Mouse (Mus musculus) MEL (cell line): Measurements from ENCODE around the gene Nfatc3. TPM values are rescaled to one million over a fixed set of nuclear protein-coding genes. Genes with fewer than 3 reads are reported as not detected.

ENCODE experiments used
- DNase-seq: peaks from one replicate; pipeline ENCODE4 v3.0.0; 2011; ENCODE audit warnings: low read depth, low spot score
- H3K27ac ChIP-seq: 2 replicates; pipeline ENCODE4 v1.5.1; 2012; ENCODE audit warnings: low read depth, mild to moderate bottlenecking, control low read depth, low read length, moderate library complexity; ENCODE audit not compliant: control insufficient read depth
- H3K27me3 ChIP-seq, 2 experiments: fragments of 150-350 bp in 1 of 2; sonication (generic) in 1 of 2; 2 replicates each; pipeline ENCODE4 v1.6.1; 2012; ENCODE audit warnings: low read length in 2 of 2, mild to moderate bottlenecking in 2 of 2, improper control_type of control experiment in 1 of 2, moderate library complexity in 1 of 2; ENCODE audit not compliant: insufficient read depth in 2 of 2, control insufficient read depth in 1 of 2
- H3K36me3 ChIP-seq, 2 experiments: 2 replicates each; pipeline ENCODE4 v1.6.1; 2012 to 2014; ENCODE audit warnings: low read length in 2 of 2, improper control_type of control experiment in 1 of 2, inconsistent platforms in 1 of 2, mild to moderate bottlenecking in 1 of 2; ENCODE audit not compliant: insufficient read depth in 2 of 2, control insufficient read depth in 1 of 2
- H3K4me1 ChIP-seq, 2 experiments: fragments of 150-350 bp in 1 of 2; sonication (generic) in 1 of 2; 2 replicates each; pipeline ENCODE4 v1.6.1; 2012; ENCODE audit warnings: low read length in 2 of 2, improper control_type of control experiment in 1 of 2, mild to moderate bottlenecking in 1 of 2; ENCODE audit not compliant: insufficient read depth in 2 of 2, control insufficient read depth in 1 of 2
- H3K4me3 ChIP-seq, 2 experiments: fragments of 150-350 bp in 1 of 2; sonication (generic) in 1 of 2; 2 replicates each; pipeline ENCODE4 v1.5.1; 2012; ENCODE audit warnings: low read depth in 2 of 2, low read length in 2 of 2, mild to moderate bottlenecking in 2 of 2, moderate library complexity in 2 of 2, control low read depth in 1 of 2, improper control_type of control experiment in 1 of 2; ENCODE audit not compliant: control insufficient read depth in 1 of 2, insufficient read depth in 1 of 2
- H3K79me2 ChIP-seq: 2 replicates; pipeline ENCODE4 v1.6.1; 2012; ENCODE audit warnings: mild to moderate bottlenecking, low read length, moderate library complexity; ENCODE audit not compliant: control insufficient read depth, poor library complexity, insufficient read depth
- H3K9ac ChIP-seq: 2 replicates; pipeline ENCODE4 v1.6.1; 2012; ENCODE audit warnings: low read depth, mild to moderate bottlenecking, control low read depth, low read length, moderate library complexity; ENCODE audit not compliant: control insufficient read depth, poor library complexity, severe bottlenecking
- H3K9me3 ChIP-seq: fragments of 150-350 bp; sonication (generic); replicated peaks from 2 replicates; pipeline ENCODE4 v1.6.1; 2012; ENCODE audit warnings: mild to moderate bottlenecking, low read length, improper control_type of control experiment, moderate library complexity; ENCODE audit not compliant: insufficient read depth
- BHLHE40 ChIP-seq: IDR thresholded peaks from 2 replicates; pipeline ENCODE4 v1.6.1; 2012; ENCODE audit warnings: low read depth, mild to moderate bottlenecking, inconsistent platforms, low read length, improper control_type of control experiment, borderline replicate concordance
- CHD1 ChIP-seq: IDR thresholded peaks from 2 replicates; pipeline ENCODE4 v1.6.1; 2012; ENCODE audit warnings: low read depth, mild to moderate bottlenecking, inconsistent platforms, low read length, improper control_type of control experiment
- CTCF ChIP-seq, 3 experiments: IDR thresholded peaks in 2 of 3; conservative IDR thresholded peaks in 1 of 3; 2 replicates each; pipeline ENCODE4 v1.5.1; 2011 to 2012; ENCODE audit warnings: low read length in 3 of 3, low read depth in 2 of 3, mild to moderate bottlenecking in 2 of 3, improper control_type of control experiment in 1 of 3, inconsistent platforms in 1 of 3, mixed read lengths in 1 of 3, moderate library complexity in 1 of 3; ENCODE audit not compliant: control insufficient read depth in 1 of 3, insufficient read depth in 1 of 3, poor library complexity in 1 of 3, severe bottlenecking in 1 of 3
- E2F4 ChIP-seq: IDR thresholded peaks from 2 replicates; pipeline ENCODE4 v1.6.1; 2011; ENCODE audit warnings: low read depth, low read length, improper control_type of control experiment, borderline replicate concordance
- EP300 ChIP-seq, 2 experiments: IDR thresholded peaks; 2 replicates each; pipeline ENCODE4 v1.6.1; 2011; ENCODE audit warnings: improper control_type of control experiment in 2 of 2, low read length in 2 of 2, low read depth in 1 of 2, mild to moderate bottlenecking in 1 of 2
- GABPA ChIP-seq: IDR thresholded peaks from 2 replicates; pipeline ENCODE4 v1.6.1; 2012; ENCODE audit warnings: low read depth, mild to moderate bottlenecking, inconsistent platforms, low read length, improper control_type of control experiment, moderate library complexity
- JUND ChIP-seq: IDR thresholded peaks from 2 replicates; pipeline ENCODE4 v1.6.1; 2011; ENCODE audit warnings: low read depth, mild to moderate bottlenecking, improper control_type of control experiment, low read length
- KAT2A ChIP-seq: conservative IDR thresholded peaks from 2 replicates; pipeline ENCODE4 v1.6.1; 2012; ENCODE audit warnings: low read depth, low read length, improper control_type of control experiment, inconsistent platforms
- MAFK ChIP-seq: IDR thresholded peaks from 2 replicates; pipeline ENCODE4 v1.6.1; 2011; ENCODE audit warnings: low read depth, mild to moderate bottlenecking, low read length, improper control_type of control experiment, borderline replicate concordance
- MAZ ChIP-seq: IDR thresholded peaks from 2 replicates; pipeline ENCODE4 v1.6.1; 2012; ENCODE audit warnings: low read depth, mild to moderate bottlenecking, inconsistent platforms, low read length, improper control_type of control experiment
- MXI1 ChIP-seq: IDR thresholded peaks from 2 replicates; pipeline ENCODE4 v1.6.1; 2011; ENCODE audit warnings: mild to moderate bottlenecking, low read depth, low read length, improper control_type of control experiment
- MYB ChIP-seq: IDR thresholded peaks from 2 replicates; pipeline ENCODE4 v1.6.1; 2011; ENCODE audit warnings: mild to moderate bottlenecking, low read depth, low read length, improper control_type of control experiment
- MYC ChIP-seq: IDR thresholded peaks from 2 replicates; pipeline ENCODE4 v1.6.1; 2011; ENCODE audit warnings: low read depth, mild to moderate bottlenecking, low read length, improper control_type of control experiment, moderate library complexity
- NELFE ChIP-seq: IDR thresholded peaks from 2 replicates; pipeline ENCODE4 v1.6.1; 2011; ENCODE audit warnings: low read depth, low read length, improper control_type of control experiment
- NRF1 ChIP-seq: IDR thresholded peaks from 2 replicates; pipeline ENCODE4 v1.6.1; 2014; ENCODE audit warnings: low read depth, mild to moderate bottlenecking, inconsistent platforms, low read length, improper control_type of control experiment, moderate library complexity; ENCODE audit not compliant: poor library complexity, insufficient read depth, severe bottlenecking
- POLR2A ChIP-seq, 2 experiments: IDR thresholded peaks; 2 replicates each; pipeline ENCODE4 v1.6.1; 2011 to 2012; ENCODE audit warnings: low read length in 2 of 2, mild to moderate bottlenecking in 2 of 2, control low read depth in 1 of 2, improper control_type of control experiment in 1 of 2, low read depth in 1 of 2, moderate library complexity in 1 of 2; ENCODE audit not compliant: control insufficient read depth in 1 of 2, insufficient read depth in 1 of 2, poor library complexity in 1 of 2
- POLR2AphosphoS2 ChIP-seq: IDR thresholded peaks from 2 replicates; pipeline ENCODE4 v1.6.1; 2011; ENCODE audit warnings: low read length, improper control_type of control experiment
- RAD21 ChIP-seq: IDR thresholded peaks from 2 replicates; pipeline ENCODE4 v1.6.1; 2011; ENCODE audit warnings: mild to moderate bottlenecking, low read depth, low read length, improper control_type of control experiment
- RCOR1 ChIP-seq: IDR thresholded peaks from 2 replicates; pipeline ENCODE4 v1.6.1; 2012; ENCODE audit warnings: low read depth, mild to moderate bottlenecking, inconsistent platforms, low read length, improper control_type of control experiment
- SIN3A ChIP-seq: IDR thresholded peaks from 2 replicates; pipeline ENCODE4 v1.6.1; 2012; ENCODE audit warnings: low read length, improper control_type of control experiment, inconsistent platforms
- TAL1 ChIP-seq: IDR thresholded peaks from 2 replicates; pipeline ENCODE4 v1.6.1; 2012; ENCODE audit warnings: mild to moderate bottlenecking, inconsistent platforms, low read length, moderate library complexity, mixed read lengths
- UBTF ChIP-seq: IDR thresholded peaks from 2 replicates; pipeline ENCODE4 v1.6.1; 2012; ENCODE audit warnings: low read depth, mild to moderate bottlenecking, inconsistent platforms, low read length, improper control_type of control experiment, moderate library complexity, borderline replicate concordance; ENCODE audit not compliant: insufficient read depth
- ZC3H11A ChIP-seq: IDR thresholded peaks from 2 replicates; pipeline ENCODE4 v1.6.1; 2012; ENCODE audit warnings: low read depth, mild to moderate bottlenecking, inconsistent platforms, low read length, improper control_type of control experiment
- ZKSCAN1 ChIP-seq: IDR thresholded peaks from 2 replicates; pipeline ENCODE4 v1.6.1; 2012; ENCODE audit warnings: low read depth, mild to moderate bottlenecking, inconsistent platforms, low read length, improper control_type of control experiment, moderate library complexity
- polyA plus RNA-seq, 2 experiments: library from polyadenylated mRNA; stranded (reverse) in 1 of 2; unstranded in 1 of 2; fragments of >175 nt in 1 of 2; fragments of >200 nt in 1 of 2; gene quantifications; 2 replicates each; pipeline versions ENCODE4 v1.2.1 to v1.2.4; 2012; ENCODE audit warnings: low replicate concordance in 2 of 2, low read depth in 1 of 2; ENCODE audit not compliant: insufficient read length in 2 of 2, insufficient read depth in 1 of 2, missing spikeins in 1 of 2
- total RNA-seq: library from RNA; depleted of rRNA; stranded (reverse); fragments of 300-350 nt; gene quantifications from 2 replicates; pipeline ENCODE4 v1.2.3, GENCODE M21; 2012

The Nfatc3 gene
- total and polyA plus RNA-seq, 3 experiments = 14.4 to 59.3 (median 50.2) TPM

GRCm38 (mm10) chr8:106134751-106135571, 76.3 kb downstream of the Nfatc3 start:
- peaks cover 0 to 7% of the 10 kb centered on the region in 2 experiments; a peak in 2 of 4 replicates for H3K27me3 ChIP-seq
- H3K4me1 ChIP-seq = peaks cover 5 to 22% of the 10 kb centered on the region in 2 experiments
- H3K9me3 ChIP-seq = no peaks in the 10 kb centered on the region
- no peak overlapping the region for H3K4me3 ChIP-seq
- TF ChIP-seq POLR2A (IDR thresholded peaks at IDR 0.05; ENCODE audit: control insufficient read depth in 1 of 2, insufficient read depth in 1 of 2, low read depth in 1 of 2, low read length in 2 of 2, poor library complexity in 1 of 2) = no peak
- TF ChIP-seq RAD21 = no peak
- TF ChIP-seq SIN3A = no peak
- no peak for TF ChIP-seq CHD1
- no peak for TF ChIP-seq ZC3H11A
- no peak for TF ChIP-seq E2F4
- TF ChIP-seq UBTF = no peak
- no peak for TF ChIP-seq POLR2AphosphoS2
- no peak for TF ChIP-seq MYB
- no peak for TF ChIP-seq MAZ
- TF ChIP-seq CTCF (IDR thresholded peaks at IDR 0.05 in 2 of 3, conservative IDR thresholded peaks at IDR 0.05 in 1 of 3; ENCODE audit: control insufficient read depth in 1 of 3, insufficient read depth in 1 of 3, low read depth in 2 of 3, low read length in 3 of 3, poor library complexity in 1 of 3, severe bottlenecking in 1 of 3) = no peak
- TF ChIP-seq MAFK = no peak
- TF ChIP-seq KAT2A = no peak
- no peak for TF ChIP-seq JUND
- TF ChIP-seq GABPA = no peak
- TF ChIP-seq MYC = no peak
- no peak for TF ChIP-seq ZKSCAN1
- TF ChIP-seq NELFE = no peak
- TF ChIP-seq BHLHE40 = no peak
- TF ChIP-seq EP300 (IDR thresholded peaks at IDR 0.05; ENCODE audit: low read depth in 1 of 2, low read length in 2 of 2) = no peak
- TF ChIP-seq, all 39 proteins: peak for 0
- Histone ChIP-seq H3K27ac (no peak overlapping the region), H3K79me2 (no peaks in the 10 kb centered on the region; the same call in 1 of the 2 replicates), H3K9ac (no peak overlapping the region), H3K36me3 (peaks cover 0 to 19% of the 10 kb centered on the region in 2 experiments; a peak in 2 of 4 replicates)
- DNase-seq = no peak

- Histone ChIP-seq H3K27me3 (peaks cover 0 to 7% of the 10 kb centered on the region in 2 experiments; a peak in 2 of 4 replicates), H3K9me3 (no peaks in the 10 kb centered on the region), H3K4me3 (peak overlapping the region; percentile 45 to 60), H3K4me1 (peaks cover 5 to 22% of the 10 kb centered on the region in 2 experiments), H3K27ac (no peak overlapping the region), H3K9ac (peak overlapping the region; percentile 62), H3K36me3 (peaks cover 0 to 16% of the 10 kb centered on the region in 2 experiments; a peak in 2 of 4 replicates), H3K79me2 (no peaks in the 10 kb centered on the region)
- TF ChIP-seq POLR2AphosphoS2 = no peak
- no peak for TF ChIP-seq MAFK
- no peak for TF ChIP-seq TAL1
- TF ChIP-seq POLR2A (IDR thresholded peaks at IDR 0.05; ENCODE audit: control insufficient read depth in 1 of 2, insufficient read depth in 1 of 2, low read depth in 1 of 2, low read length in 2 of 2, poor library complexity in 1 of 2) = no peak
- TF ChIP-seq E2F4 = no peak
- no peak for TF ChIP-seq MXI1
- no peak for TF ChIP-seq NRF1
- TF ChIP-seq RCOR1 = no peak
- TF ChIP-seq UBTF = no peak
- TF ChIP-seq MAZ = no peak
- no peak for TF ChIP-seq EP300 (IDR thresholded peaks at IDR 0.05; ENCODE audit: low read depth in 1 of 2, low read length in 2 of 2)
- DNase-seq = no peak
Measured at GRCm38 (mm10) chr8:106135672-106136071, 77.0 kb downstream of the Nfatc3 start.
